Mouse (Mus musculus) neural tube, embryonic 13.5 days (tissue): Measurements from ENCODE around the gene Armcx5. TPM values are rescaled to one million over a fixed set of nuclear protein-coding genes. Genes with fewer than 3 reads are reported as not detected.
"Not testable (repeated sequence)": the region's sequence is repeated elsewhere in the genome, so short reads cannot be mapped to it uniquely, and the experiment has no call there.

Source experiments
- ATAC-seq: fragments of 200-750 bp; cut with Nextera tagmentation; 2 replicates; pipeline ENCODE4 v1.8.0; 2017; ENCODE audit warnings: low read depth, mild to moderate bottlenecking, moderate TSS enrichment, moderate library complexity
- H3K27ac ChIP-seq: fragments of 300-500 bp; sonication (generic); replicated peaks from 2 replicates; pipeline ENCODE4 v1.5.1; 2015; ENCODE audit warnings: moderate library complexity, mild to moderate bottlenecking, inconsistent platforms
- H3K27me3 ChIP-seq: fragments of 300-500 bp; sonication (generic); 2 replicates; pipeline ENCODE4 v1.6.1; 2015; ENCODE audit warnings: mild to moderate bottlenecking, inconsistent platforms
- H3K36me3 ChIP-seq: fragments of 300-500 bp; sonication (generic); 2 replicates; pipeline ENCODE4 v1.6.1; 2015; ENCODE audit warnings: mild to moderate bottlenecking, inconsistent platforms
- H3K4me1 ChIP-seq: fragments of 300-500 bp; sonication (generic); replicated peaks from 2 replicates; pipeline ENCODE4 v1.6.1; 2015; ENCODE audit warnings: inconsistent platforms
- H3K4me2 ChIP-seq: fragments of 300-500 bp; sonication (generic); 2 replicates; pipeline ENCODE4 v1.6.1; 2015; ENCODE audit warnings: inconsistent platforms, mild to moderate bottlenecking, moderate library complexity
- H3K4me3 ChIP-seq: fragments of 300-500 bp; sonication (generic); 2 replicates; pipeline ENCODE4 v1.5.1; 2015; ENCODE audit warnings: mild to moderate bottlenecking, inconsistent platforms
- H3K9ac ChIP-seq: fragments of 300-500 bp; sonication (generic); 2 replicates; pipeline ENCODE4 v1.6.1; 2015; ENCODE audit warnings: moderate library complexity, mild to moderate bottlenecking, inconsistent platforms
- H3K9me3 ChIP-seq: fragments of 300-500 bp; sonication (generic); 2 replicates; pipeline ENCODE4 v1.6.1; 2016; ENCODE audit warnings: inconsistent platforms
- WGBS: fragments of 180-500 bp; shearing (Covaris S2); methylation state at CpG from one replicate; pipeline ENCODE4 v1.1.7; 2015; 5-methylcytosine and 5-hydroxymethylcytosine counted together
- polyA plus RNA-seq: library from polyadenylated mRNA; unstranded; fragments of >200 nt; fragmentation: Nextera tagmentation; extraction: Ambion mirVana; gene quantifications from 2 replicates; pipeline ENCODE4 v1.2.1, GENCODE M21; 2015

The Armcx5 gene
- polyA plus RNA-seq, result 10.8 and 12.0 TPM in 2 replicates

DNA sequence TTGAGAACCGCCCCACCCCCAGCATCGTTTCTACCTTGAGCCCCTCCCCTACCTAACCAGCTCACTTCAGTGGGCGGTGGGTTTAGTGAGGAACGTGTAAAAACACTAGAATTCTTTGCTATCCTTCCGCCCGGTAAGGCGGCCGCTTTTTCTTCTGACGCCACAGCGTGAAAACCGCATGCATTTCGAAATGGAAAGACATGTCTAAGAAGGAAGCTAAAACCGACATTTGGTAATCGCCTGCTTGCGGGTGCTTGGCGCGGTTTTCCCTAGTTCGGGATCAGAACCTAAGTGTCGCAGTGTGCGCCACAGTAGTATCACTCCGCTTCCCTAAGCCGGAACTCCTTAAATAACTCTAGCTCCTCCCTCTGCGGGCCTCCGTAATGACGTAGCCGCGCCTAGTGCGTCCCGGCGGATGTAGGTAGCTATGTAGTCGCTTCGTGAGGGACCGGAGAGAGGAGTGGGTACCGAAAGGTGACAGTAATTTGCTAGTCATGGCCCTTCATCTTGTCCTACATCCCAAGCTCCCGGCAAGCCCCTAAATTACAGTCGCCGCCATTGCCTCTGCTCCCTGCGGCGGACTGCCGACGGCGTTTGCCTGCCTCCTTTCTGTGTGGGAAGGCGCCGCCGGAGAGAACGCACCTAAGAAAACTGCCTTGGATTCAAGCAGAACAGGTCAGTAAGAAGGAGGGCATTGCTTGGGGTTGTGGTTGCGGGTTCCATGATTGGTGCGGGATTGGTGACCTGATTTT is at the start of gene Armcx5, which contains the start of gene Gprasp1:
TSS of gene Armcx5 (plus strand) at position 430 of the 752 bp plus-strand sequence.
TSS of gene Gprasp1 (plus strand) at position 430 of the 752 bp plus-strand sequence.
- WGBS, result 18% methylated on average over 48 of the region's 48 CpGs
- ATAC-seq, result peak; percentile 99

DNA sequence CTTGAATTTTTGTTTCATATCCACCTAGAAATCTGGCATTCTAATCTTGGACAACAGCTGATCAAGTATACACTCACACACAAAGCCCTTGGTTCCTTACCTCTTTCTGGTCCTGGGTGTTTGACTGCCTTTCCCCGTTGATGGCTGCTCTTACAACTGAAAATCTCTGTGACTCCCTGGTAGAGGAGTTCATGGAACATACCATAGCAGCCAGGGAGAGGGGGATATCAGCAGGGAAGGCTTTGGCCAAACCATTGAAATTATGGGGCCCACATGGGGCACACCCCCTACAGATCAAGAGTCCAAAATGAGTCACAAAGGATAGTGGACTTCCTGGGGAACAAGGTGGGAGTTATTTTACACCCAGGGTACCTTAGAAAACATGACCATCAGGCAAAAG is 48.9 kb upstream of the Armcx5 start, which contains the start of gene Tcp11x2:
TSS of gene Tcp11x2 (minus strand) at position 158 of the 400 bp plus-strand sequence.
- no peaks in the 10 kb centered on the region for H3K36me3 ChIP-seq
- H3K9ac ChIP-seq, result no peak within 1 kb of the TSS
- no peak within 1 kb of the TSS for H3K4me2 ChIP-seq
- H3K4me3 ChIP-seq, result no peak within 1 kb of the TSS
- H3K9me3 ChIP-seq, result no peaks in the 10 kb centered on the region
- no peak within 1 kb of the TSS for H3K27ac ChIP-seq
- no peaks in the 10 kb centered on the region; the same call in 1 of the 2 replicates for H3K27me3 ChIP-seq
- no peak for ATAC-seq
- WGBS, result 74% methylated on average over 1 of the region's 1 CpGs
- H3K4me1 ChIP-seq, result no peaks in the 10 kb centered on the region

More for the DNA sequence above, at the start of gene Armcx5, which contains the start of gene Gprasp1:
- Histone ChIP-seq H3K4me1 (peaks cover 12% of the 10 kb centered on the region), H3K36me3 (peaks cover 19% of the 10 kb centered on the region; the same call in 1 of the 2 replicates), H3K27ac (peak within 1 kb of the TSS; percentile 93), H3K4me2 (peak within 1 kb of the TSS; percentile 63), H3K9me3 (no peaks in the 10 kb centered on the region), H3K27me3 (peaks cover 8% of the 10 kb centered on the region; the same call in 1 of the 2 replicates), H3K9ac (peak within 1 kb of the TSS; percentile 76), H3K4me3 (peak within 1 kb of the TSS; percentile 59)

DNA sequence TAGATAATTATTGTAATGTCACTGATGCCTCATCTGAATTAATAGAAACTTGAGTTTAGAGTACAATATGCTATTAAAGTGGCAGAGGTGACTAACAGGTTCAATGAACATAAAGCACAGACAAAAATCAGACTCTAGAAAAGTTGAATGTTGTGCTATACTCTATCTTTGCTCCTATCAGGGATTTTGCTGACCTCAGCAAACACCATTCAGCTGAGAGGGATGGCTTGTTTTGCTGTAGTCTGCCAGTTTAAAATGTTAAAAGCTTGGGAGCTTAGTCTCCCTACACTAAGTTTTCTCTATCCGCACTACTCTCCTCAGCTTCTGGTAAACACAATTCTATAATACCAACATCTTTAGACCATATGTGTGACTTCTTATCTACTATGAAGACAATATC is 39.4 kb upstream of the Armcx5 start:
- Histone ChIP-seq H3K4me1 (no peaks in the 10 kb centered on the region), H3K4me3 (no peak overlapping the region), H3K4me2 (no peak overlapping the region), H3K27ac (no peak overlapping the region), H3K9ac (no peak overlapping the region), H3K27me3 (no peaks in the 10 kb centered on the region; the same call in 1 of the 2 replicates), H3K9me3 (no peaks in the 10 kb centered on the region), H3K36me3 (no peaks in the 10 kb centered on the region)
- WGBS, result 90% methylated on average over 1 of the region's 1 CpGs
- ATAC-seq, result no peak

DNA sequence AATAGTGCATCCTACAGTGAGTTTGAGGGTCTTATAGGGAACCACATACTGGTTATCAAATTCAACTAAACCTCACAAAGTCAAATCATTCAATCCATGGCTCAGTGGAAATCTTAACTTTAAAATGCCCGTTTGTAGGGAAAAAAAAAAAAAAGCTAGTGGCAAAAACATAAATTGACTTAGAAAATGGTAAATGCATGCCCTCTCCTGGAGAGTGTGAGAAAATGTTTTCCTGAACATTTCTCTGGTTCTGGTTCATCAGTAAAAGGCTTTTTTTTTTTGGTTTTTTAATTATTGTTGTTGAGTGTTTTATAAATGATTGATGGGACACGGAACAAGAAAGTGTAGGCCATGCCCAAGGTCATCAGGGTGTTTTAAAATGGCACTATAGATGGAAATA is 38.2 kb upstream of the Armcx5 start:
- no peaks in the 10 kb centered on the region for H3K4me1 ChIP-seq
- no peak for ATAC-seq
- H3K36me3 ChIP-seq, result no peaks in the 10 kb centered on the region
- H3K27me3 ChIP-seq, result no peaks in the 10 kb centered on the region; the same call in 1 of the 2 replicates
- H3K4me3 ChIP-seq, result no peak overlapping the region
- H3K9ac ChIP-seq, result no peak overlapping the region
- H3K4me2 ChIP-seq, result no peak overlapping the region
- H3K9me3 ChIP-seq, result no peaks in the 10 kb centered on the region
- 60% methylated on average over 2 of the region's 2 CpGs for WGBS
- no peak overlapping the region for H3K27ac ChIP-seq

DNA sequence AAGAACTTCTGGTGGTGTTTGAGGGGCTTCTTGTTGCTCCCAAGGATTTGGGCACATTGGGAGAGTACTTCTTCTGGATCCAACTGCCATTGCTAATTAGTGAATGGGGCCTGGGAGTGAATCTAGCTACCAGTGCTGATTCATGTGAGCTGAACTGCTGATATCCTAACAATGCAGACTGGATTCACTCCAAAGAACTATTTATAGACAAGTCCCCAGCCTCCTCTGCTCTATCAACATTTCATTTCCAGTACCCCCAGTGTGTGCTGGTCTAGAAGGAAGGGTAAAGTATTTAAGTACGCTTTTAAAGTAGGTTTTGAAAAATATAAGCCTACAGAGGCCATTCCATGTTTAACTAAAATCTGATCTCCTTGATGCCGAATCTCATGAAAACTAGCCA is 29.7 kb upstream of the Armcx5 start:
- WGBS, result 84% methylated on average over 2 of the region's 2 CpGs

DNA sequence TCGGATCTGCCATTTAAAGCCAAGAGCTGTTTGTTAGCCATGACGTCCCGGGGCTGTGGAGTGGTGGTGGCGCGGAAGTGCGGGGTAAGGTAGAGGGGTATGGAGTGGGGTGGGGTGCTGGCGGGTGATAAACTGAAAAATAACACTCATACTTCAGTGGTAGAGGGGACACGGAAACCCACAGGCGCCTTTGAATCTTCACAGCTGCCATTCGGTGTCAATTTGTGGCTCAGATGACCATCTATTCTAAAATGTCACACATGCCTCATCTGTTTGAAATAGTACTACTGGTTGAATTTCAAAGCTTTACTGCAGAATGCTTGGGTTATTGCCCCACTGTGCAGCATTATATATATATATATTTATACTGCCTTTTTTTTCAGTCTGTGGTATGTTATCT is 17.4 kb upstream of the Armcx5 start, which contains the start of gene Tmsb15a:
TSS of gene Tmsb15a (minus strand) at position 101 of the 400 bp plus-strand sequence.
- ATAC-seq, result no peak
- H3K4me3 ChIP-seq, result no peak within 1 kb of the TSS
- WGBS, result 87% methylated on average over 10 of the region's 10 CpGs

More for the DNA sequence above, 29.7 kb upstream of the Armcx5 start:
- no peak overlapping the region for H3K4me2 ChIP-seq
- no peaks in the 10 kb centered on the region for H3K27me3 ChIP-seq
- no peak overlapping the region for H3K27ac ChIP-seq
- no peak overlapping the region for H3K9ac ChIP-seq
- H3K36me3 ChIP-seq, result no peaks in the 10 kb centered on the region
- ATAC-seq, result no peak
- H3K9me3 ChIP-seq, result no peaks in the 10 kb centered on the region
- H3K4me3 ChIP-seq, result no peak overlapping the region
- H3K4me1 ChIP-seq, result no peaks in the 10 kb centered on the region

DNA sequence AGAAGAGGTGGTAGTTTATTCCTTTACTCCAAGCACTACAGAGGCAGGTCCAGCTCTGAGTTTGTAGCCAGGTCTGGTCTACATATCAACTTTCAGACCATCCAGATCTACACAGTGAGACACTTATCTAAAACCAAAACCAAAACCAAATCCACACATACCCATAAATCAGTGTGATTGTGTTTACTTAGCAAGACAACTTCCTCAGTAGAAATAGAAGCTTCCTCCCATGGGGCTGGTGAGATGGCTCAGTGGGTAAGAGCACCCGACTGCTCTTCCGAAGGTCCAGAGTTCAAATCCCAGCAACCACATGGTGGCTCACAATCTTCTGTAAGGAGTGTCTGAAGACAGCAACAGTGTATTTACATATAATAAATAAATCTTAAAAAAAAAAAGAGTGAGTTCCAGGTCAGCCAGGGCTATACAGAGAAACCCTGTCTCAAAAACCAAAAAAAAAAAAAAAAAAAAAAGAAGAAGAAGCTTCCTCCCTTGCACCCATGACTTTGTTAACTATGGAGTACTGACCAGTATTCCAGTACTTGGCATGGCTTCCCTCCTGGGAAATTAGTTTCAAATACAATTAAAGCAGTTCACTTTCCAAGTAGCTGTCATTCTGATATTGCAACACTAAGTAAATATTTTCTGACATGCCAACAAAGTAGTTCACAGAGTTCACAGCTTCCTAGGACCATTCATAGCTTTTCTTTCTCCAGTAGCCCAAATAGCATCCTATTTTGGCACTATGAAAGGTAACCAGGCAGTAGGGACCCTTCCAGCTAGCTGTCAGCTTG is 3.6 kb upstream of the Armcx5 start:
- Histone ChIP-seq H3K4me3 (no peak overlapping the region), H3K27me3 (peaks cover 16% of the 10 kb centered on the region), H3K36me3 (no peaks in the 10 kb centered on the region), H3K4me2 (no peak overlapping the region), H3K9ac (no peak overlapping the region), H3K4me1 (peaks cover 10% of the 10 kb centered on the region), H3K9me3 (no peaks in the 10 kb centered on the region), H3K27ac (no peak overlapping the region)
- WGBS, result 93% methylated on average over 2 of the region's 2 CpGs
- no peak for ATAC-seq

More for the DNA sequence above, 17.4 kb upstream of the Armcx5 start, which contains the start of gene Tmsb15a:
- Histone ChIP-seq H3K4me1 (no peaks in the 10 kb centered on the region), H3K9me3 (no peaks in the 10 kb centered on the region), H3K9ac (no peak within 1 kb of the TSS), H3K27me3 (0 out of 2 replicates have a peak, but pooled peaks cover 3% of the 10 kb centered on the region), H3K27ac (no peak within 1 kb of the TSS), H3K4me2 (no peak within 1 kb of the TSS), H3K36me3 (no peaks in the 10 kb centered on the region)

DNA sequence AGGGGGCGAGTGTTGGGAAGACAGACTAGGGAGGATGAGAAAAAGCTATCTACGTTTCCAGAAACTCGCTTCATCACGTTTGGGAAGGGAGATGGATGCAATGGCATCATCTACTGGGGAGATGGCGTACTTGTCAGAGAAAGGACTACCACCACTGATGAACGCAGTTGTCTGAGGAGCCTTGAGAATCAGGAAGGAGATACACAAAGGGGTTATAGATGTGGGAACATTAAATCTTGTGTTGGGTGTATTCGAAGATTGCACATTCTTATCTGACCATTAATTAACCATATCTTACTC is 473 bp downstream of the Armcx5 start:
- peak overlapping the region; percentile 63 for H3K4me2 ChIP-seq
- peak overlapping the region; percentile 76 for H3K9ac ChIP-seq
- peak overlapping the region; percentile 93 for H3K27ac ChIP-seq
- peaks cover 24% of the 10 kb centered on the region; the same call in 1 of the 2 replicates for H3K36me3 ChIP-seq
- ATAC-seq, result peak; percentile 49
- WGBS, result 18% methylated on average over 7 of the region's 7 CpGs
- H3K4me1 ChIP-seq, result peaks cover 12% of the 10 kb centered on the region
- H3K9me3 ChIP-seq, result no peaks in the 10 kb centered on the region
- H3K27me3 ChIP-seq, result peaks cover 8% of the 10 kb centered on the region; the same call in 1 of the 2 replicates
- H3K4me3 ChIP-seq, result peak overlapping the region; percentile 59

DNA sequence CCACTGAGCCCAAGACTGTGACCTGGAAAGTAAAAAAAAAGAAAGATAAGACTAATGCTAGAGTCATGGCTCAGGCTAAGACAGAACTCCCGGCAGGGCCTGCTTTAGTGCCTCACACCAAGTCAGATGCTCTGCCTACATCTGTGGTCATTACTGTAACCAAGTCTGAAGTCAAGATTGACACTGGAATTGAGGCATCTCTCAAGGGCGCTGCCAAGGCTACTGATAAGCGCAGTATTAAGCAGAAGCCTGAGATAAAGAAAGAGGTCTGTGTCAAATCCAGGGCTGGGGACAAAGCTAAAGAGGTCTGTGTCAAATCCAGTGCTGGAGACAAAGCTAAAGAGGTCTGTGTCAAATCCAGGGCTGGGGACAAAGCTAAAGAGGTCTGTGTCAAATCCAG is 2.8 kb downstream of the Armcx5 start:
- H3K9me3 ChIP-seq, H3K4me3 ChIP-seq, H3K9ac ChIP-seq, H3K27ac ChIP-seq, ATAC-seq, H3K27me3 ChIP-seq, H3K4me2 ChIP-seq: not testable (repeated sequence)
- 94% methylated on average over 3 of the region's 3 CpGs for WGBS
- peaks cover 12% of the 10 kb centered on the region for H3K4me1 ChIP-seq
- H3K36me3 ChIP-seq, result peaks cover 32% of the 10 kb centered on the region

DNA sequence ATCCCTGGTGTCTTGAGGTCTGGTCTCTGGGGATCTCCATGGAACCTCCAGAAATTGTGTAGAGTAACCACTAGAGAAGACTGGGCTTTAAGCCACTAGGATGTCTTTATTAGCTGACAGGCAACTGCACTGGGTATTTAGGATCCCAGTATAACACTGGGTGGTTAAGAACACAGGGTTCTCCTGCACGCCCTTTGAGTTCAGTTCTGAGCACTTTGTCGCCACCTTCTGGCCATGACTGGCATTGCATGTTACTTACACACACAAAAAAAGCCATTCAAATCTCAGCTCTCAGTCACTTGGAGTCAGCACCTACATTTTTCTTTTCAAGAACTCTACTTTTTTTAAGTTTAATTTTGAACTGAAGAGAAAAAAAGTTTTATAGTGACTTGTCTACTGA is 10.3 kb downstream of the Armcx5 start:
- no peaks in the 10 kb centered on the region for H3K27me3 ChIP-seq
- H3K4me3 ChIP-seq, result no peak overlapping the region
- H3K9me3 ChIP-seq, result no peaks in the 10 kb centered on the region
- H3K4me1 ChIP-seq, result no peaks in the 10 kb centered on the region
- 0% methylated on average over 2 of the region's 2 CpGs for WGBS
- no peak overlapping the region for H3K27ac ChIP-seq
- H3K9ac ChIP-seq, result no peak overlapping the region
- ATAC-seq, result peak; percentile 67
- H3K4me2 ChIP-seq, result no peak overlapping the region
- H3K36me3 ChIP-seq, result peaks cover 19% of the 10 kb centered on the region

DNA sequence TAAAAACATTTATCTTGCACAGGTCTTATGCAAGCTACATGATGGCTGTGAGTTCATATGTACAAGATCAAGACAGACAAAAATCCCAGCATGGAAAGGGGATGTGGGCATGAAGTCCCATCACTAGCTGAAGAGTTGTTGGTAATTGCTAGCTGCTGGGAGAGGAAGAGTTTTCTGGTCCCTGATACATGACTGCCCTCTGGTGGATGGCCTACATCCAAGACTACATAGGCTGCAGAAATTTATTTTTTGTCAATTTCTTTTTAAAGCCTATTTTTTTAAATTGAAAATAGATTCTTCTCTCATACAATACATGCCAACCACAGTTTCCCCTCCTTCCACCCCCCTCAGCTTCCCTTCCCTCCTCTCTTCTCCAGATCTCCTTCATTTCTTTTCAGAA is 19.2 kb downstream of the Armcx5 start:
- Histone ChIP-seq H3K4me3 (no peak overlapping the region), H3K27me3 (no peaks in the 10 kb centered on the region), H3K36me3 (peaks cover 8% of the 10 kb centered on the region; the same call in 1 of the 2 replicates), H3K27ac (no peak overlapping the region), H3K9me3 (no peaks in the 10 kb centered on the region), H3K9ac (no peak overlapping the region), H3K4me2 (no peak overlapping the region), H3K4me1 (no peaks in the 10 kb centered on the region)
- ATAC-seq, result no peak

DNA sequence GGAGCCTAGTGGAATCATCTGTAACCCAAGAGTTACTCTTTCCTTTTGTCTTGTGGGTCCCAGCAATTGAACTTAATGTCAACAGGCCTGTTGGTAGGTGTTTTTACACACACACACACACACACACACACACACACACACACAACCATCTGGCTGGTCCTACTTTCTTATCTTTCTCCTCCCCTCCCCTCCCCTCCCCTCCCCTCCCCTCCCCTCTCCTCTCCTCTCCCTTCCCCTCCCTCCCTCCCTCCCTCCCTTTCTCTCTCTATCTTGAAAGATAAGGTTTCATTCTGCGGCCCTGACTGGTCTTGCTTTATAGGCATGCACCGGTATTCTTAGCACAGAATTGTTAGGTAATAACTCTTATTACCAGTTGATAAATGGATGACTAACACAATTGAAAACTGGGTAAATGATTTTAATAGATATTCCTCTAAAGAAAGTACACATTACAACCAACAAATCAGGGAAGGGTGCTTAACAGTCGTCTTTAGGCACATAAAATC is 25.6 kb downstream of the Armcx5 start:
- H3K36me3 ChIP-seq, result no peaks in the 10 kb centered on the region
- no peaks in the 10 kb centered on the region for H3K27me3 ChIP-seq
- ATAC-seq, result no peak
- no peaks in the 10 kb centered on the region for H3K9me3 ChIP-seq
- H3K4me1 ChIP-seq, result no peaks in the 10 kb centered on the region
- H3K9ac ChIP-seq, result no peak overlapping the region
- no peak overlapping the region for H3K4me3 ChIP-seq
- H3K4me2 ChIP-seq, result no peak overlapping the region
- no peak overlapping the region for H3K27ac ChIP-seq
- WGBS, result 84% methylated on average over 2 of the region's 3 CpGs
